Mouse (Mus musculus) hindlimb bud, embryonic 11.5 days (tissue): Measurements from ENCODE around the gene Ugt1a10.

Experiments
- DNase-seq: peaks from one replicate; pipeline ENCODE4 v3.0.0-alpha.2; 2012; ENCODE audit warnings: low read depth, low spot score; ENCODE audit errors: extremely low spot score

Ugt1a10 gene

DNA sequence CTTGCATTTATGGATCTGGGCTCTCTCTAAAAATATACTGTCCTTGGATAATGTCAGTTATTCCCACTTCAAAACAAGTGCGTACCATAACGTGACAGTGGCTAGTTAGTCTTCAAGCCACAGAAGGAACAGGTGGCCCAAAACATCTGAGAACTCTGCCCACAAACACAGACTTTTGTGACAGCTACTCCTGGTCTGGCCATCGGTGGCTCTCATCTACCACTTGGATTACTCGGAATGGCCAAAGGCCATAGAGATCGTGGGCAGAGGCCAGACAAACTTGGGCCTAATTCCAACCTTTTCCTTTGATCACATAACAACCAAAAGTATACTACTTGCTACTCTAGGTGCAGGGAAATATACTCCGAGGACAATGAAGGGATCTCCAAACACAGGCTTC is 212.9 kb downstream of the Ugt1a10 start:
- DNase-seq: no peak
